ENCODE assay signal across 8 mouse cellular contexts in genomic region chr12:107960789-107961491, GRCm38 (mm10). TPM values are rescaled to one million over a fixed set of nuclear protein-coding genes. Genes with fewer than 3 reads are reported as not detected.
DNase-seq lines count a peak whose midpoint lies in the region; ATAC-seq and TF ChIP-seq lines count a peak whose summit lies in the region.

No protein-coding gene starts in this region.

- no peak for TF ChIP-seq EP300 in lung, postnatal 0 days (IDR thresholded peaks at IDR 0.05)

- H3K9me3 ChIP-seq in intestine, postnatal 0 days (ENCODE audit: control insufficient read depth) = no peaks in the 10 kb centered on the region
- no peaks in the 10 kb centered on the region for H3K9me3 ChIP-seq in lung, postnatal 0 days (ENCODE audit: low read length)

- no peaks in the 10 kb centered on the region for H3K36me3 ChIP-seq in intestine, postnatal 0 days (ENCODE audit: control insufficient read depth, insufficient read depth)
- no peaks in the 10 kb centered on the region for H3K36me3 ChIP-seq in lung, postnatal 0 days (ENCODE audit: insufficient read depth, low read length)

- TF ChIP-seq CTCF in intestine, postnatal 0 days (IDR thresholded peaks at IDR 0.05; ENCODE audit: low read depth) = no peak
- no peak for TF ChIP-seq CTCF in lung, postnatal 0 days (IDR thresholded peaks at IDR 0.05)

- ATAC-seq in intestine, postnatal 0 days = peak; percentile 85
- ATAC-seq in lung, postnatal 0 days = peak; percentile 90
- ATAC-seq in monocyte, adult 5-6 weeks (replicated peaks; ENCODE audit: insufficient number of reproducible peaks, low FRiP score, low TSS enrichment, poor library complexity, severe bottlenecking) = no peak

- peak overlapping the region; percentile 48 for H3K4me2 ChIP-seq in intestine, postnatal 0 days (replicated peaks; ENCODE audit: low read depth)
- H3K4me2 ChIP-seq in lung, postnatal 0 days (replicated peaks; ENCODE audit: low read depth, low read length) = no peak overlapping the region

- H3K9ac ChIP-seq in intestine, postnatal 0 days (ENCODE audit: low read depth, low read length) = no peak overlapping the region
- H3K9ac ChIP-seq in lung, postnatal 0 days (replicated peaks; ENCODE audit: low read depth) = no peak overlapping the region

- 19% methylated on average over 12 of the region's 12 CpGs for WGBS in intestine, postnatal 0 days
- 24% methylated on average over 12 of the region's 12 CpGs for WGBS in lung, postnatal 0 days

- peak overlapping the region; percentile 16; the same call in 1 of the 2 replicates for H3K27ac ChIP-seq in intestine, postnatal 0 days (ENCODE audit: low read depth, low read length)
- H3K27ac ChIP-seq in lung, postnatal 0 days (ENCODE audit: low read length) = no peak overlapping the region

- peaks cover 5% of the 10 kb centered on the region; the same call in 1 of the 2 replicates for H3K4me1 ChIP-seq in intestine, postnatal 0 days (replicated peaks; ENCODE audit: control insufficient read depth, insufficient read depth, low read length)
- no peaks in the 10 kb centered on the region for H3K4me1 ChIP-seq in lung, postnatal 0 days (ENCODE audit: insufficient read depth, low read depth, low read length)

- no peak overlapping the region for H3K4me3 ChIP-seq in intestine, postnatal 0 days (ENCODE audit: low read depth, low read length)
- no peak overlapping the region for H3K4me3 ChIP-seq in lung, postnatal 0 days (ENCODE audit: low read depth, low read length)

- peak; percentile 60 for DNase-seq in 3134 (ENCODE audit: extremely low read depth, insufficient read length, low spot score)
- DNase-seq in NIH3T3 (ENCODE audit: low read depth) = peak; percentile 12
- peak; percentile 96 for DNase-seq in heart, adult 11 months
- peak; percentile 83 for DNase-seq in lung, postnatal 0 days (ENCODE audit: low spot score)
- no peak for DNase-seq in spleen, postnatal 10 days (ENCODE audit: low spot score in 2 of 2)
- no peak for DNase-seq in gastrocnemius, postnatal 4 days (ENCODE audit: low spot score in 2 of 2)

- H3K27me3 ChIP-seq in intestine, postnatal 0 days (replicated peaks; ENCODE audit: control insufficient read depth, insufficient read depth, low read length) = no peaks in the 10 kb centered on the region
- no peaks in the 10 kb centered on the region for H3K27me3 ChIP-seq in lung, postnatal 0 days (replicated peaks; ENCODE audit: insufficient read depth, low read length)

RNA-seq across cellular contexts. Expression of gene Bcl11b, which starts 42.5 kb away (rescaled TPM):
- polyA plus RNA-seq in intestine, postnatal 0 days (2015; fragmentation: Nextera tagmentation; extraction: Ambion mirVana) = 5.2 TPM in 2 replicates
- 0.44 and 0.46 TPM in 2 replicates for polyA plus RNA-seq in lung, postnatal 0 days (2015; fragmentation: Nextera tagmentation; extraction: Ambion mirVana)
- 0.76 to 1.8 TPM (median 0.85 TPM) in 3 replicates for total RNA-seq in monocyte, adult 5-6 weeks (2017)
- under 1 TPM; 0.54 to 0.56 TPM for total RNA-seq in gastrocnemius, postnatal 4 days (2021)

Comparison
In these comparisons a context has a peak if more than half of its experiments do, and no peak if none do; other contexts are left out.
1. DNase-seq: peak in 3134 (single experiment), NIH3T3 (single experiment), heart, adult 11 months (single experiment) and lung, postnatal 0 days (single experiment); none in spleen, postnatal 10 days (0 of 2) and gastrocnemius, postnatal 4 days (0 of 2).